Mouse (Mus musculus): ENCODE data around the gene Slc17a5. TPM values are rescaled to one million over a fixed set of nuclear protein-coding genes. Genes with fewer than 3 reads are reported as not detected.

Gene Slc17a5
- total RNA-seq (2021): 1 to 10 TPM; 4.8 to 6.2 TPM
- long read RNA-seq, experiment 1, partial matches to known transcripts: 0 of 5 reads
- long read RNA-seq, experiment 1, other reads (novel, unspliced or antisense): 4 of 5 reads
- long read RNA-seq, experiment 2, partial matches to known transcripts: 0 of 1 reads
- long read RNA-seq, experiment 2, other reads (novel, unspliced or antisense): 0 of 1 reads

DNA sequence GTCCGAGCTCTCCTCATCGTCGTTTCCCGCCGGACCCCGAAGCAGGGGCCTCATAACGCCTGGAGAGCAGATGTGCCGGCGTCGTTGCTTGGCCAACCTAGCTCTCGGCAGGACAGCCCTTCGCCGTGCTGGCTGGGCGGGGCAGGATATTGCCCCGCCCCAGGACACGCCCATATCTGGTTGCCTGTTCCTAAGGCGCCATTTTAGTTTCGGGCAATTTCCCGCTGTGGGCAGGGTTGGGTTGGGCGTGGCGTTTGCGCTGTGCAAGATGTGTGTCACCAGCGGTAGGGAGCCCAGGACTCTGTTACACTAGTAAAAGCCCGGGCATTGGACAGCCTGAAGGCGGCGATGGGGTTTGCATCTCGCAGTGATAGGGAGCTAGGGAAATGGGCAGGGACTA is at the start of gene Slc17a5:
Slc17a5 (minus strand) TSS at position 128 of the 400 bp plus-strand sequence.
- peak; percentile 94 to 96 for DNase-seq

DNA sequence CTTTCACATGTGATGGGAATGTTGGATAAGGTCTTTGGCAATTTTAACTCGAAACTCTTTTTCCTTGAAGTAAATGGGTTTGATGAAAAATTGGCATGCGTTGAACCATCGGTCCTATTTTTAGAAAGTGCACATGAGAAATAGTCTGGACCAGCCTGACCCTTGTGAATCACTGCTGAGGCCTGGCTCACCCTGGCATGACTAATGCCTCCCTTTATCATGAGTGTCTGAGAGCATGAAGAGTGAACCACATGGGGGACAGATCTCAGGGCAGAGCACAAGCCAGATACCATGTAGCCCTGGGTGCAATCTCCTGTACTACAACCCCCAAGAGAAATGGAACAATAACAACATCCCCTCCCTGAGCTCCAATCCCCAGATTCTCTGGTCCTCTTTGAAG is 46.1 kb upstream of the Slc17a5 start:
- no peak for DNase-seq

DNA sequence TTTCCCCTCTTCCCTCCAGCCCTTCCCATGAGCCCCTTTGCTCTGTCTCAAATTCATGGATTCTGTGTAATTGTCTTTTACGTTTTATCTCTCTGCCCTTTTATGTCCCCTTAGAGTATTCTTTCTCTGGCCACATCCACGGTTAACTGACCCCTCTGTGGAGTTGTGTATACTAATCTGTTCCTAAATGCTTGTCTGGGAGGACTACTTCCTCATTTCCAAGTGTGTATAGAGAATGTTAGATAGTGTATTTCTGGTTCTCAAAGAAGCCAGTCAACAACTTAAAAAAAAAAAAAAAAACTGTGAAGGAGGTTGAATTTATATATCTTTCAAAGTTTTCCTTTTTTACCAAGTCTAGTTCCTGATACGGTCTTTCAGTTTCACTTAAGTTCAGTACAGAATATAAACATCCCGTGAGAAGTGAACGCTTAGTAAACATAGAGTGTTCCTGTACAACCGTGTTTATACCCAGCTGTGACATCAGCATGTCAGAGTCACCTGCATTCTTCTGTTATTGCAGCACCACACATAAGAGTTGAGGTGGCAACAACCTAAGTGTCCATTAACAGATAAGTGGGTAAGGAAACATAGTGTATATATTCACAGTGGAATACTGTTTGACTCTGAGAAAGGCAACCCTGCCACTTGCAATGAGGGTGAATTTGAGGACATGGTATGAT is 44.1 kb upstream of the Slc17a5 start:
- DNase-seq: no peak

DNA sequence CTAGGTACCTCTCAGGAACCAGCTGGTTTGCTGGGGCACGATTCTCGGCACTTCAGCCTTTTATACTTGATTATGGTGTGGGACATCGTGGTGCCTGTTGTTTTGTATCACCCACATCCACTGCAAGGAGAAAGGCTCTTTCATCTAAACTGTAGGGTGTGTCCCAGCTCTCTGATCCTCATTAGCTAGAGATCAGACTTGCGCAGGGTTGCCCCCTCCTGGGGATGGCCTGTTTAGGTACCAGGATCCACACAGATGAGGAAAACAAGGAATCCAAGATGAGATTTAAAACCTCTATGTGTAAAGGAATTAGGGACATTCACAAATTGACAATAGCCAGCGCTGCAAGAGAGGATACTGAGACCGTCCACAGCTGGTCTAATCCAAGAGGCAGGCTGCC is 42.1 kb upstream of the Slc17a5 start:
- no peak for DNase-seq

DNA sequence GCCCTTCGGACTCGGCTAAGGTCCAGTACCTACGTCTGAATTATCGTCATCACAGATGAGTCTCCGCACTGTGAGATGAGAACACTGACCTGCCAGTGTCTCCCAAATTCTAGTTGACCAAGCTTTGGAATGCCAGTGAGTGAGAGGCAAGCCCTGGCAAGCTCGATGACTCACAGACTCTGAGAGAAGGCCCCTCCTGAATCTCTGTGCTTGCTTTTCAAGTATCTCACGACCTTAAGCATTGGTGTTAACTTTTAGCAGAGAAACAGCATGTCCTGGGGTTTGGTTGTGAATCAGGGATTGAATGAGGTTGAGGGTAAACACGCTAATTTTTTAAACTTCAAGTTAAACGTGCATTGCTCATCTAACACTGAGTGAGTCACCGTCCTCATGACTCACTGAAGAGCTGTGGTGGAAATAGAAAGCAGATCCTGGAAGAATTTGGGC is 35.5 kb upstream of the Slc17a5 start:
- DNase-seq: no peak

GRCm38 (mm10) chr9:78619285-78619684 is 31.4 kb upstream of the Slc17a5 start:
- peak in 1 of 2 experiments; percentile 6 for DNase-seq

DNA sequence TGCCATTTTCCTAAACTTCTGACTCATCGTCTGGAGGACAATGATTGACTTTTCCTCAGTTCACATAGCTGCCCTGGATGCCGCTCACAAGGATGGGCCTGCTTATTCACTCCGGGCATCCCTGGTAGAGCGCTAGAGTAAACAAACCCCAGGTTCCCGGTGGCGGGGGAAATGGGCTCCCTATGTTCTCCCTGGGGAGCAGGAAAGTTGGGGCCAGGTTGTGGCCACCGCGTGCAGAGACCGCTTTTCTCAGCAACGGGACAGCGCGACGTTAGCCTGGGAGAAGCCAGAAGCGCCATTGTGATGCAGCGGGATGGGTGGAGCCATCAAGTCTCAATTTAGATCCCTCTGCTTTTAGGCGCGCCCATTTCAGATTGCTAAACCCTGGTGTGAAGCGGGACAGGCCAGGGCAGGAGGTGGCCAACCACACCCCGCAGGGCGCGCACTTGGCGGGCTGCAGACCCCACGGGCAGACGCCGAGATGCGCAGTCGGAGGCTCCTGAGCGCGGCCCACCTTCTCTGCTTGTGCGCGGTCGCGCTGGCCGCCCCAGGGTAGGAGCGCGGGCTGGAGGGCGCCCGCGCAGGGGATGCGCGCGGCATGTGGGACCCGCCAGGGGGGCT is 27.7 kb upstream of the Slc17a5 start, which contains the start of gene Cd109:
Cd109 (plus strand) TSS at position 146 of the 621 bp plus-strand sequence.
- peak; percentile 49 to 58 for DNase-seq

GRCm38 (mm10) chr9:78614201-78614600 is 26.4 kb upstream of the Slc17a5 start:
- peak in 1 of 2 experiments; percentile 17 for DNase-seq

- DNase-seq: peak in 1 of 2 experiments; percentile 17
Observed at GRCm38 (mm10) chr9:78601046-78601730, 13.3 kb upstream of the Slc17a5 start.

DNA sequence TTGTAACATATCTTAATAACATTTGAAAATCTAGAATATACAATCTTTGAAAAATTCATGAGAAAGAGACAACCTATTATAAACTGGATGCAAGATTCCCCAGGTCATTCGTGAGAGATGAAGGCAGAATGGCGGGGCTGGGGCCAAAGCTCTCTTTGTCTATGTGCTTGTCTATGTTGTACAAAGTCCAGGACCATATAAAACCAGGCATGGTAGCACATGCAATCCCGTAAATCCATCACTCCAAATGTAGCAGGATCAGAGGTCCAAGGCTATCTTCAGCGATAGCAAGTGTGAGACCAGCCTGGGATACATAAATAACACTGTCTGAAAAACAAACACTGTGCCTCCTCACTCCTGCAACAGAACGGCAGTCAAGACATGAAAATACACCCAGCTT is 12.1 kb upstream of the Slc17a5 start:
- no peak for DNase-seq

- peak in 1 of 2 experiments; percentile 65 for DNase-seq
Observed at GRCm38 (mm10) chr9:78596834-78597233, 9.0 kb upstream of the Slc17a5 start.

GRCm38 (mm10) chr9:78595769-78596555 is 8.1 kb upstream of the Slc17a5 start:
- no peak for DNase-seq

DNA sequence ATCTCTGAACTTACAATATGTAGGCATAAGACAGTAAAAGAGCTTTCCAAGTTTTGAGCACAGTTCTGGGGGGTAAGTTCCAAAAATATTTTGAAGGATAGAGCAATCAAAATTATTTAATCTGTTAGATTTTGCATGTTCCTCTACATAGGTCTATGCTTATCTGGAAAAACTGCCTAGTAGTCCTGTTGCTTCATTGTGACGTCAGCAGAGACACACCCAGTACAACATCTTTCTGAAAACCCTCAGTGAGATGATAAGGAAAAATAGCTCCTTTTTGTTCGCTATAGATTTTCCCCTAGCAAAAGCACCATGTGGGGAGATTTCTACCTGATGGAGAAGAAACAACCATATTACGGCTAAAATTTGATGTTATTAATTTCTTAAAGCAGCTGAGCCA is 7.4 kb upstream of the Slc17a5 start:
- DNase-seq: no peak

DNA sequence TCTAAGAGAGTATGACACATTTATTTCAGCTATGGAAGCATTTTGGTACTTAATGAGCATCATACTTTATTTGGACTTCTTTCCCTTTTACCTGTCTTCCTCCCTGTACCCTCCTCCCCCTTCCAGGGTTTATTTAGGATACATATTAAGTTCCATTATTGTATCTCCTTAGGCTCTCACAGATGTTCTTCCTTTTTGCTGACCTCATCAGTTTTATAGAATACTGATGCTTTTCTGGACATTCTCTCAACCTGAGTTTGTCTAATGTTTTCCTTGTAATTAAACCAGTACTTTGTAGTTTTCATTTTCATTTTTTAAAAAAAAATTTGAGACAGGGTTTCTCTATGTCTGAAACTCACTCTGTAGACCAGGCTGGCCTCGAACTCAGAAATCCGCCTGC is 2.6 kb upstream of the Slc17a5 start:
- no peak for DNase-seq

GRCm38 (mm10) chr9:78588411-78589033 is 681 bp upstream of the Slc17a5 start:
- DNase-seq: peak in 1 of 2 experiments; percentile 65

- no peak for DNase-seq
Observed at GRCm38 (mm10) chr9:78587218-78587883, 490 bp downstream of the Slc17a5 start.

DNA sequence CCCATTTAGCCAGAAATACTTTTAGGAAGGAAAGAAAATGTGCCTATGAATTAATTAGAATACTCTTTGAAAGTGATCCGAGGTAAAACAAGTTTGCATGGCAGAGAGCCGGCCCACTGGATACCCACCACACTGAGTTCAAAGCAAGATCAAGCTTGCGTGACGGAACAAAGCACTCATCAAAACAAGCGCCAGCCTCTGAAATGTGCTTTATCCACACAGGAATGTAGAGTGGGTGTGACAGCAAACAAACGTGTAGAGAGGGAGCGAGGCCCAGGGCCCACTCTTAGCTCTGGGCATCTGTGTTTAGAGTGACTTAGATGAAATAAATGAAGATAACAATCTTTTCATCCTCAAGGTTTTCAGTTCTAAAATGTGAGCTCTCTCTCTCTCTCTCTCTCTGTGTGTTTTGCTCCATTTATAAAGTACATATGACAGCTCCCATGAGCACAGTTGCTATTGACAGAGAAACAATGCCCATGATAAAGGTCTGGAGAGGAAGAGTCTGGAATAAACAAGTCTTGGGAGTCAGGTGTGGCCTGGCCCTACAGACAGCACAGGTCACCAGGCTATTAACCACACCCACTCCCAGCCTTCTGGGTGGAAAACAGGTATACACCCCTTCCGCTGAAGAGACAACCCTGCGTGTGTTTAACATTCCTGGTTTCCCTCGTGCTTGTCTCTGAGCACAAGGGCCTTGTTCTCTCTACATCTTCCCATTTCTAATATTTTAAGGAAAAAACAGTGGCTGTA is 8.0 kb downstream of the Slc17a5 start:
- no peak for DNase-seq

GRCm38 (mm10) chr9:78578824-78579223 is 9.0 kb downstream of the Slc17a5 start:
- DNase-seq: no peak

DNA sequence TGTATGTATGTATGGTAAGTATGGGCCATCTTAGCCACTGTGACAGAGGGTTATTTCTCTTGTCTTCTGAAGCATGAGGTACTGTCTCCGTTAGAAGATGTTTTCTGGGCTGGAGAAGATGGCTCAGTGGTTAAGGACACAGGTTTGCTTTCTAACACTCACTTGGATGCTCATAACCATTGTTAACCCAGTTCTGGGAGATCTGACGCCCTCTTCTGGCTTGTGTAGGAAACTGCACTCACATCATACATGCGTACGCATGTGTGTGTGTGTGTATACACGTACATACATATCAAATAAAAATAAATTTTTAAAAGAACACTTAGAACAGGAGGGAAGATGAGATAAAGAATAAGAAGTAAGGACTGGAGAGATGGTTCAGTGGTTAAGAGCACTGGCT is 11.4 kb downstream of the Slc17a5 start:
- DNase-seq: no peak

DNA sequence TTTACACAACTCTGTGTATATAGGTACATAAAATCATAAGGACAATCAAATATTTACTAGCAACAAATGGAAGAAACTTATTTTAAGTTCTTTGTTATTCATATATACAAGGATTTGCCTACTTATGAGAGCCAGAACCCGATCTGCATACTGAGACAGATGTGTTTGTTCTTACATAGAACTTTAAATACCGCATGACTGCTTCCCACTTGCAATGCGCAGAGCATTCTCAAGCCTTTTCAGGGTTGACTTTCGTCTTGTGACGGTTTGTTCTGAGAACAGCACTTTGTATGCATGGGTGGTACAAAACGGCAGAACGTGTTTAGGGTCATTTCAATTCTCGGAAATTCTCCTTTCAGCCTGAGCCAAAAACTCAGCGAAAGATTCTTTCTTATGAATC is 17.9 kb downstream of the Slc17a5 start:
- DNase-seq: no peak
